Mouse (Mus musculus) lung, postnatal 0 days (tissue): ENCODE measurements around the gene Cachd1.

ENCODE experiments used
- CTCF ChIP-seq: IDR thresholded peaks from 2 replicates; pipeline ENCODE4 v1.5.1; 2016; ENCODE audit warnings: antibody characterized with exemption, mild to moderate bottlenecking
- EP300 ChIP-seq: IDR thresholded peaks from 2 replicates; pipeline ENCODE4 v1.6.1; 2016; ENCODE audit warnings: antibody characterized with exemption, mild to moderate bottlenecking, control low read depth

- no peak for TF ChIP-seq CTCF
- no peak for TF ChIP-seq EP300
Observed at GRCm38 (mm10) chr4:100822526-100822925, 46.1 kb downstream of the Cachd1 start.
